Mouse (Mus musculus): ENCODE results near the gene Lrwd1. TPM values are rescaled to one million over a fixed set of nuclear protein-coding genes. Genes with fewer than 3 reads are reported as not detected.

Lrwd1 gene
- polyA plus RNA-seq, 1 experiment from 2014 or later, result 18.5 TPM

DNA sequence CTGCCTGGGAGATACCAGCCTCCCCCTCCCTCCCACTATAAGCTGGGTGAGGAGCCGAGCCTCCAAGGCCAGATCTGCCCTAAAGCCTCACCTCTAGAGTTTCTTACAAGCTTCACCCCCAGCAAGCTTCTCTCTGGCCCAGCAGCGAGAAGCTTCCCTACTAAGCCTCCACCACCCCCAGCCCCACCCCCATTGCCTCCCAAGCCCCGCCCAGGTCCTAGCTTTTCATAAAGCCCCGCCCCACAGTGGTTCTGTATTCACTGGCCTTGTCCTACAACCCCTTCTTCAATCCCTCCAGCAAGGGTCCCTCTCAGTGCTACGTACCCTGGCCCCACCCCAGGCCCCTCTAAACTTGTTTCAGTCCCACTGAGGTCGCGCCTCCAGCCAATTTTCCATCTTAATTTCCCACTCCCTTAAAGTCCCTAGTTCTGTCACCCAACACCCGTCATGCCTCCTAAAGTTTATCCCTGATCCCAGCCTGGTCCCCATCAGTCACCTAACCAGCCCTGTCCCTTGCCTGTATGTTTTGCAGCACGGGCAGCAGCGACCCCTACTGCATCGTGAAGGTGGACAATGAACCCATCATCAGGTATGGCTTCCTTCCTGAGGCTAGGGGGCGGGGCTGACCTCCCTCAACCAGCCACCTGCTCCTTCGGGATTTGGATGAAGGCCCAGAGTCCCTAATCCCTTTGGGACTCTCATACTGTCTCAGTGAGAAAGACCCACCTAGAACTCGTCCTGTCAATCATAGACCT is 46.9 kb downstream of the Lrwd1 start:
- no peak for DNase-seq (ENCODE audit: low spot score)
- no peaks in the 10 kb centered on the region for H3K36me3 ChIP-seq (ENCODE audit: insufficient read depth, low read length)
- 19% methylated on average over 14 of the region's 14 CpGs for WGBS
- no peak overlapping the region for H3K27ac ChIP-seq (ENCODE audit: low read length)
- no peaks in the 10 kb centered on the region for H3K9me3 ChIP-seq (ENCODE audit: low read length)
- no peak overlapping the region for H3K9ac ChIP-seq (replicated peaks; ENCODE audit: low read depth)
- no peak overlapping the region for H3K4me3 ChIP-seq (ENCODE audit: low read depth, low read length)
- H3K4me2 ChIP-seq (replicated peaks; ENCODE audit: low read depth, low read length), result no peak overlapping the region
- peaks cover 3% of the 10 kb centered on the region; the same call in 1 of the 2 replicates for H3K4me1 ChIP-seq (ENCODE audit: insufficient read depth, low read depth, low read length)
- ATAC-seq, result no peak
- no peaks in the 10 kb centered on the region for H3K27me3 ChIP-seq (replicated peaks; ENCODE audit: insufficient read depth, low read length)
- TF ChIP-seq CTCF (IDR thresholded peaks at IDR 0.05) (peak; percentile 59), EP300 (IDR thresholded peaks at IDR 0.05) (no peak)

DNA sequence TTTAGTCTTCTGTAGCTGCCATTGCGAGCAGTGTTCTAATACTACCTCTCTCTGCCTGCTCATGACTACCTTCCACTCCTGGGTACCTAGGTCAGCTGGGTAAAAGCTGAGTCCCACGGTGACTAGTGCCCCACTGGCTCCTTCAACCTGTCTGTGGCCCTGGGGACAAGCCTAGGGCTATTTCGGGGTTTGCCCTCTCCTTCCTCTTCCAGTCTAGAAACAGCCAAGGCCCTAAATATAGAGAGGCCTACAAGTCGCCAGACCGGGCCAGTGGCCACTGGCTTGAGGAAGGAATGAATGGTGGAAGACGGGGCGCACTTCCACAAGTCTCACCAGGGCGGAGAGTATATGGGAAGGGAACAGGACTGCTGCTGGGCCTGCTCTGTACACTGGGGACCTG is 49.6 kb downstream of the Lrwd1 start:
- H3K4me3 ChIP-seq (ENCODE audit: low read depth, low read length), result no peak overlapping the region
- no peaks in the 10 kb centered on the region for H3K36me3 ChIP-seq (ENCODE audit: insufficient read depth, low read length)
- H3K4me1 ChIP-seq (ENCODE audit: insufficient read depth, low read depth, low read length), result peaks cover 3% of the 10 kb centered on the region; the same call in 1 of the 2 replicates
- H3K27ac ChIP-seq (ENCODE audit: low read length), result no peak overlapping the region
- no peak overlapping the region for H3K9ac ChIP-seq (replicated peaks; ENCODE audit: low read depth)
- TF ChIP-seq CTCF (IDR thresholded peaks at IDR 0.05) (no peak), EP300 (IDR thresholded peaks at IDR 0.05) (no peak)
- ATAC-seq (no peak), DNase-seq (ENCODE audit: low spot score) (no peak)
- 86% methylated on average over 8 of the region's 8 CpGs for WGBS
- H3K4me2 ChIP-seq (replicated peaks; ENCODE audit: low read depth, low read length), result no peak overlapping the region
- H3K27me3 ChIP-seq (replicated peaks; ENCODE audit: insufficient read depth, low read length), result no peaks in the 10 kb centered on the region
- no peaks in the 10 kb centered on the region for H3K9me3 ChIP-seq (ENCODE audit: low read length)

DNA sequence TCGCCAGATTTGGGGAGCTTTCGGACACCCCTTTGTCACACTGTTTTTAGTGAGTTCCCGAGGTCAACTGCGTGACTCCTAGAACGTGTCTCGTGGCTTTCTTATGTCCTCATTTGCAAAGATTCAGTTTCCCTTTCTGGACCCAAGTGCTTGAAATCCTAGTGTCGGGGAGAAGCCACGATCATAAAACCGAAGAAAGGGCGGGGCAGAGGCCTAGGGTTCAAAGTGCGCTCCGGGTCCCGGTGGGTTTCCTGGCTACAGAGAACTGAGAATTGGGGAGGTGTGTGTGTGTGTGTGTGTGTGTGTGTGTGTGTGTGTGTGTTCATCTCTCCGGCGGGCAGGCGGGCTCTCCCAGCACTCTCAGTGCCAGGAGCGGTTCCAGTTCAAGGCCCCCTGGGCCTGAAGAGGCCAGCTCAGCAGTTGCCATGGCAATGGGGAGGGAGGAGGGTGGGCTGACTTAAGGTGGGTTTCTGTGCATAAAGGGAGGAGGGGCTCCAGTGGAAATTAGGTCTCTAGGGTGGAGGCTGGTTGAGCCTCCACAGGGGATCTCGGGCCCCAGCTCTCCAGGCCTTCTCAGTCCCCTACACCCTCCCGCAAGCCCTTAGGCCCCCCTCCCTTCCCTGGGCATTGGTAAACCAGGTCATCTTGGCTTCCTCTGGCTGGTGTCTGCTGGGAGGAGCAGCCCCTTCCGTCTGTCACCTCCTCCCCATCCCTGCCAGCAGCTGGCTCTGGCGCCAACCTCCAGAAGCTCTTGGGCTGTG is 50.8 kb downstream of the Lrwd1 start:
- no peaks in the 10 kb centered on the region for H3K36me3 ChIP-seq (ENCODE audit: insufficient read depth, low read length)
- 23% methylated on average over 16 of the region's 21 CpGs for WGBS
- peak overlapping the region; percentile 44; the same call in 1 of the 2 replicates for H3K4me3 ChIP-seq (ENCODE audit: low read depth, low read length)
- H3K27me3 ChIP-seq (replicated peaks; ENCODE audit: insufficient read depth, low read length), result no peaks in the 10 kb centered on the region
- TF ChIP-seq EP300 (IDR thresholded peaks at IDR 0.05), result no peak
- no peak for TF ChIP-seq CTCF (IDR thresholded peaks at IDR 0.05)
- no peak overlapping the region for H3K9ac ChIP-seq (replicated peaks; ENCODE audit: low read depth)
- peaks cover 3% of the 10 kb centered on the region; the same call in 1 of the 2 replicates for H3K4me1 ChIP-seq (ENCODE audit: insufficient read depth, low read depth, low read length)
- H3K9me3 ChIP-seq (ENCODE audit: low read length), result no peaks in the 10 kb centered on the region
- peak overlapping the region; percentile 83 for H3K4me2 ChIP-seq (replicated peaks; ENCODE audit: low read depth, low read length)
- ATAC-seq, result no peak
- H3K27ac ChIP-seq (ENCODE audit: low read length), result no peak overlapping the region
- no peak for DNase-seq (ENCODE audit: low spot score)

DNA sequence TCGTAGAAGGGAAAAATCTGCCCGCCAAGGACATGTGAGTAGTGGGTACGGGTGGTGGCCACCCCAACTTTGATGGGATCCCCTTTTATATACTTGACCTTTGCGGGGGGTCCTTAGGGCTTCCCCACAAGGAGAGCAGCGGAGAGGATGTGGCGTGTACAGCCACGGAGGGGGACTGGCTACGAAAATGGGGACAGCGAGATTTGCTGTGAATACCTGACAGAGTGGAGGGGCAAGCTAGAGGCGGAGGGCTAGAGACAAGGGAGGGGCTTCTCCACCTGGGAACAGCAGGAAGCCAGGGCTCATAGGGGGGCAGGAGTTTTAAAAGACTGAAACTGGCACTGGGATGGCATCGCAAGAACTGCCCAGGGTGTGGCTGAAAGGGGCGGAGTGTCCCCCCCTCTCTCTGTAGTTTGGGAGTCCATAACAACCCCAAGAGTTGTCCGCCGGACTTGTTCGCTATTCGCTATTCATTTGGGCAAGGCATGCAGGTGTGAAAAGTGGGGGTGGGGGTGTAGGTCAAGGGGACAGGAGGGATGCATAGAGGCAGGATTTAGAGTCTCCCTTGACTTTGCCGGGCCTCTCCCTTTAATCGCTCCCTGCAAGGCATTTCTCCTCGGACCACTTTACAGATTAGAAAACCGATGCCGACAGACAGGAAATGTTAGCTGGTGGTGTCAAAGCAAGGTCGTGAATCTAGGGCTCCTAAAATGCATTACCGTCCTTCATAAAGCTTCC is 51.6 kb downstream of the Lrwd1 start:
- H3K4me2 ChIP-seq (replicated peaks; ENCODE audit: low read depth, low read length), result peak overlapping the region; percentile 83
- peak overlapping the region; percentile 44 for H3K4me3 ChIP-seq (ENCODE audit: low read depth, low read length)
- no peaks in the 10 kb centered on the region for H3K9me3 ChIP-seq (ENCODE audit: low read length)
- H3K36me3 ChIP-seq (ENCODE audit: insufficient read depth, low read length), result no peaks in the 10 kb centered on the region
- no peak overlapping the region for H3K27ac ChIP-seq (ENCODE audit: low read length)
- 4% methylated on average over 23 of the region's 23 CpGs for WGBS
- TF ChIP-seq EP300 (IDR thresholded peaks at IDR 0.05) (no peak), CTCF (IDR thresholded peaks at IDR 0.05) (no peak)
- peak; percentile 16 for DNase-seq (ENCODE audit: low spot score)
- no peaks in the 10 kb centered on the region for H3K27me3 ChIP-seq (replicated peaks; ENCODE audit: insufficient read depth, low read length)
- H3K4me1 ChIP-seq (ENCODE audit: insufficient read depth, low read depth, low read length), result peaks cover 3% of the 10 kb centered on the region; the same call in 1 of the 2 replicates
- ATAC-seq, result peak; percentile 12
- peak overlapping the region; percentile 16; the same call in 1 of the 2 replicates for H3K9ac ChIP-seq (replicated peaks; ENCODE audit: low read depth)

DNA sequence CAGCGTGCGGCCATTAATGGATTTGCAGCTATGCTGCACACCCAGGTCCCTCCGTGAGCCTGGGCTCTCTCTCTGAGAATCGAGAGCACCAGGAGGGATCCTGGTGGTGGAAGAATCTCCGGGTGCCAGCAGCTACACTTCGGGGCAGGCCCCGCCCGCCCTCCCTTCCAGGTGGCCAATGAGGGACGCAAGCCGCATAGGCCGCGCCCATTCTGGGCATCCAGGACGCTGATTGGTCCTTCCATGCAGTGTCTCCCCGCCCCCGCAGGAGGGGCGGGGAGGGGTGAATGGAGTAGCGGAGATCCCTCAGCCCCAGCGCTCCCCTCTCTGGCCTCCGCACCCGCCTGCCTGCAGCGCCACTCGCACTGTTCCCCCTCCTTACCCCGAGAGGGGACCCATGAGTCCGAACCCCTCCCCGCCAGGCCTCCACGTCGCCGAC is 52.2 kb downstream of the Lrwd1 start, which contains the start of gene Rasa4:
Gene Rasa4, plus strand, starts transcription at position 248 of the 439 bp plus-strand sequence.
- peak within 1 kb of the TSS; percentile 44 for H3K4me3 ChIP-seq (ENCODE audit: low read depth, low read length)
- no peak within 1 kb of the TSS for H3K27ac ChIP-seq (ENCODE audit: low read length)
- under 1% methylated on average over 23 of the region's 28 CpGs for WGBS
- peaks cover 3% of the 10 kb centered on the region; the same call in 1 of the 2 replicates for H3K4me1 ChIP-seq (ENCODE audit: insufficient read depth, low read depth, low read length)
- no peaks in the 10 kb centered on the region for H3K36me3 ChIP-seq (ENCODE audit: insufficient read depth, low read length)
- no peak for TF ChIP-seq EP300 (IDR thresholded peaks at IDR 0.05)
- TF ChIP-seq CTCF (IDR thresholded peaks at IDR 0.05), result 0 out of 2 replicates have a peak, but pooled peaks have one; percentile 1
- ATAC-seq (peak; percentile 100), DNase-seq (ENCODE audit: low spot score) (peak; percentile 95)
- H3K4me2 ChIP-seq (replicated peaks; ENCODE audit: low read depth, low read length), result peak within 1 kb of the TSS; percentile 83
- H3K9ac ChIP-seq (replicated peaks; ENCODE audit: low read depth), result peak within 1 kb of the TSS; percentile 16; the same call in 1 of the 2 replicates
- no peaks in the 10 kb centered on the region for H3K27me3 ChIP-seq (replicated peaks; ENCODE audit: insufficient read depth, low read length)
- no peaks in the 10 kb centered on the region for H3K9me3 ChIP-seq (ENCODE audit: low read length)

Measured in lung, postnatal 0 days (tissue).